Mouse (Mus musculus) limb, embryonic 11.5 days (tissue): Measurements from ENCODE around the gene Pla2g5. TPM values are rescaled to one million over a fixed set of nuclear protein-coding genes. Genes with fewer than 3 reads are reported as not detected.
"Not testable (repeated sequence)": the region's sequence is repeated elsewhere in the genome, so short reads cannot be mapped to it uniquely, and the experiment has no call there.

ENCODE experiments used
- ATAC-seq: fragments of 200-750 bp; cut with Nextera tagmentation; 2 replicates; pipeline ENCODE4 v1.8.0; 2017; ENCODE audit warnings: low read depth; ENCODE audit not compliant: insufficient number of reproducible peaks, low FRiP score, low TSS enrichment
- DNase-seq: peaks from one replicate; pipeline ENCODE4 v3.0.0-alpha.2; 2015; ENCODE audit warnings: low spot score
- H3K27ac ChIP-seq: fragments of 300-500 bp; sonication (generic); replicated peaks from 2 replicates; pipeline ENCODE4 v1.5.1; 2014; ENCODE audit warnings: low read depth, mild to moderate bottlenecking, low read length
- H3K27me3 ChIP-seq: fragments of 300-500 bp; sonication (generic); 2 replicates; pipeline ENCODE4 v1.6.1; 2014; ENCODE audit warnings: mild to moderate bottlenecking, low read length, mixed read lengths; ENCODE audit not compliant: control insufficient read depth, insufficient read depth
- H3K36me3 ChIP-seq: fragments of 300-500 bp; sonication (generic); 2 replicates; pipeline ENCODE4 v1.6.1; 2014; ENCODE audit warnings: mild to moderate bottlenecking, low read length, moderate library complexity, mixed read lengths; ENCODE audit not compliant: control insufficient read depth, insufficient read depth
- H3K4me1 ChIP-seq: fragments of 300-500 bp; sonication (generic); 2 replicates; pipeline ENCODE4 v1.6.1; 2014; ENCODE audit warnings: low read length, mixed read lengths; ENCODE audit not compliant: control insufficient read depth, insufficient read depth
- H3K4me2 ChIP-seq: fragments of 300-500 bp; sonication (generic); 2 replicates; pipeline ENCODE4 v1.6.1; 2014; ENCODE audit warnings: low read depth, mild to moderate bottlenecking, moderate library complexity; ENCODE audit not compliant: severe bottlenecking
- H3K4me3 ChIP-seq: fragments of 300-500 bp; sonication (generic); 2 replicates; pipeline ENCODE4 v1.5.1; 2014; ENCODE audit warnings: low read depth, low read length
- H3K9ac ChIP-seq: fragments of 300-500 bp; sonication (generic); 2 replicates; pipeline ENCODE4 v1.6.1; 2014; ENCODE audit warnings: mild to moderate bottlenecking, low read length
- H3K9me3 ChIP-seq: fragments of 300-500 bp; sonication (generic); 2 replicates; pipeline ENCODE4 v1.6.1; 2016; ENCODE audit warnings: low read length; ENCODE audit not compliant: control insufficient read depth
- WGBS: fragments of 180-500 bp; shearing (Covaris S2); extraction: QIAGEN DNeasy Blood & Tissue Kit; methylation state at CpG from one replicate; pipeline ENCODE4 v1.1.7; 2014; 5-methylcytosine and 5-hydroxymethylcytosine counted together
- polyA plus RNA-seq: library from polyadenylated mRNA; unstranded; fragments of >200 nt; fragmentation: Nextera tagmentation; extraction: Ambion mirVana; gene quantifications from 2 replicates; pipeline ENCODE4 v1.2.1, GENCODE M21; 2014

Gene Pla2g5
- polyA plus RNA-seq, result 0.12 TPM in 1 of 2 replicates, not detected in the other

DNA sequence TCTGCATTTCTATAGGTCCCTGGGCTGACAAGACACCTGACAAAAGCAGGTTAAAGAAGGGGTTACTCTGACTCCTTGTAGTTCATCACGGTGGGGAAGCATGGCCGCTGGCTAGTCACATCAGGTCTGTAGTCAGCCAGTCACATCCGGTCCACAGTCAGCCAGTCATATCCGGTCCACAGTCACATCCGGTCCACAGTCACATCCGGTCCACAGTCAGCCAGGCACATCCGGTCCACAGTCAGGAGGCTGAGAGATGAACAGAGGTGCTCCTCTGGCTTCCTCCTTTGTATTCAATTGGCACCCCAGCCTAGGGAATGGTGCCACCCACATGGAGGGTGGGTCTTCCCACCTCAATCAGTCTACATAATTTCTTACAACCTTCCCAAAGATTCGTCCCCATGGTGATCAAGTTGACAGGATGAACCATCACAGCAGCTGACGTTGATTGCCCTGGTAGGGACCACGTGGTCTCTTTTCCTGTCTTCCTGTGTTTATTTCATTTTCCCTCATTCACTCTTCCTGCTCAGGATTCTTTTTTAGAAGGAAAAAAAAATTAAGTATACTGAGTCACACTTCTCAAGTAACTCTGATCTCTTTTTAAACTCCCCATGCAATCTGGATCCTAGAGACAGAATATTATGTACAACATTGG lies at the start of gene Pla2g5:
TSS of gene Pla2g5 (minus strand) at position 139 of the 655 bp plus-strand sequence.
- Histone ChIP-seq H3K4me1 (0 out of 2 replicates have a peak, but pooled peaks cover 6% of the 10 kb centered on the region), H3K9me3 (no peaks in the 10 kb centered on the region), H3K36me3 (no peaks in the 10 kb centered on the region), H3K4me3 (no peak within 1 kb of the TSS), H3K27me3 (no peaks in the 10 kb centered on the region), H3K9ac (no peak within 1 kb of the TSS), H3K27ac (no peak within 1 kb of the TSS), H3K4me2 (no peak within 1 kb of the TSS)
- 80% methylated on average over 10 of the region's 10 CpGs for WGBS
- ATAC-seq (no peak), DNase-seq (no peak)

DNA sequence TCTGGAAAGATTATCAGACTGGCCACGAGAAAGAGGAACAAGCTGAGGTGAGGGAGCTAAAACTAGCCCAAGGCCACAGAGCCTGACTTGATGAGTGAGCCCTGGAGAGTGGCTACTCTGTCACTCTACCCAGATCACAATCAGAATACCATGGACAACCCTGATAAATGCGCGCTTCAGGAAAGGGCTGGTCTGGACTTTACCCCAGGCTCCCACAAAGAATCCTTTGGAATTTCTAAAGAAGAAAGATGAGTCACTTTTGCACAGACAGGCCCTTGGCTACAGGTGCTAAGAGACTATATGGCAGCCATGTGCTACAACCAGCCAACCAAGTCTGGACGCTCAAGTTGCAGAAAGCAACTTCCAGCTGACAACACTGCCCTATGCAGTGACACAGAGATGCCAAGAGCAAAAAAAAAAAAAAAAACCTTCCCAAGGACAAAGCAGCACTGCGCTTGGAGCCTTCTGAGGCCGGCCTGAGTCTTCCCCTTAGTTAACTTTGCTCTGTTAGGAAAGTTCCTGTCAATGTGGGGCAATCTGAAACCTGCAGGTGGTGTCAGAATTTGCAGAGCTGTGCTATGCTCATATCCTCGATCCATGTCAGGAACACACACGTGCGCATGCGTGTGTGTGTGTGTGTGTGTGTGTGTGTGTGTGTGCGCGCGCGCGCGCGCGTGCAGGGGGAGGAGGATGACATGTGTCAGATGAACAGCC lies 42.5 kb upstream of the Pla2g5 start:
- 96% methylated on average over 18 of the region's 18 CpGs for WGBS
- Histone ChIP-seq H3K27me3 (no peaks in the 10 kb centered on the region), H3K4me2 (no peak overlapping the region), H3K4me3 (no peak overlapping the region), H3K27ac (no peak overlapping the region), H3K4me1 (no peaks in the 10 kb centered on the region), H3K9ac (no peak overlapping the region), H3K9me3 (no peaks in the 10 kb centered on the region), H3K36me3 (peaks cover 14% of the 10 kb centered on the region; the same call in 1 of the 2 replicates)
- ATAC-seq (no peak), DNase-seq (no peak)

DNA sequence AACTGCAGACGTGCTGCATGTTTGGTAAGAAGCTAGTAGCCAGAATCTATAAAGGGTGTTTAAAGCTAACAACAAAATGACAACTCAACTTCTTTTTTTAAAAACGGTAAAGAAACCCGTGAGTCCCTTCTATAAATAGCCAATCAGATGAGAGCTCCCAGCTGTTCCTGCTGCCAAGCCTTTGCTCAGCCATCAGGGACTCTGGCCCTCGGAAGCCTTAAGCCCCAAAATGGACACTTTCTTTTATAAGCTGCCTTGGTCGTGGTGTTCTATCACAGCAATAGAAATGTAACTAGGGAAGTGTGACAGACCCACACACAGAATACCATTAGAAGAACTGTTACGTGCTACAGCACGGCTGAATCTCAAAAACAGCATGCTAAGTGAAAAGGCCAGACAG lies 36.1 kb upstream of the Pla2g5 start:
- Histone ChIP-seq H3K9ac (no peak overlapping the region), H3K27me3 (no peaks in the 10 kb centered on the region), H3K36me3 (peaks cover 10% of the 10 kb centered on the region; the same call in 1 of the 2 replicates), H3K4me1 (no peaks in the 10 kb centered on the region), H3K4me2 (no peak overlapping the region), H3K27ac (no peak overlapping the region), H3K9me3 (no peaks in the 10 kb centered on the region), H3K4me3 (no peak overlapping the region)
- ATAC-seq (no peak), DNase-seq (no peak)
- 85% methylated on average over 7 of the region's 7 CpGs for WGBS

DNA sequence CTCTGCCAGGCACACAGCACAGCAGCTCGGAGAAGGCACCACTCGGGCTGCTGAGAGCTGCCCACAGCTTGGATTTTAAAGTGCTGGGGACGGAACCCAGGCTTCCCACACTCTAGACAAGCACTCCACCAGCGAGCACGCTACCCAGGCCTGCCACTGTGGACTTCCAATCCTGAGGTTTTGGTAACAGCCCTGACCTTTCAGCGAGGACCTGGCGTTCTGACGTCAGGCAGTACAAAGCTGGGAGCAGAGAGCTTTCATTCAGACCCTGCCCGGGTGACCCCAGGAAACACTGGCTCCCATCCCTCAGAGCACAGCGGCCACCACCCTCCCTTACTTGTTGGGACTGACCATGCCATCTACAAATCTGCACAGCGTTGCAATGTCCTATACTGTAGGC lies 30.5 kb upstream of the Pla2g5 start:
- not testable (repeated sequence) for H3K36me3 ChIP-seq

DNA sequence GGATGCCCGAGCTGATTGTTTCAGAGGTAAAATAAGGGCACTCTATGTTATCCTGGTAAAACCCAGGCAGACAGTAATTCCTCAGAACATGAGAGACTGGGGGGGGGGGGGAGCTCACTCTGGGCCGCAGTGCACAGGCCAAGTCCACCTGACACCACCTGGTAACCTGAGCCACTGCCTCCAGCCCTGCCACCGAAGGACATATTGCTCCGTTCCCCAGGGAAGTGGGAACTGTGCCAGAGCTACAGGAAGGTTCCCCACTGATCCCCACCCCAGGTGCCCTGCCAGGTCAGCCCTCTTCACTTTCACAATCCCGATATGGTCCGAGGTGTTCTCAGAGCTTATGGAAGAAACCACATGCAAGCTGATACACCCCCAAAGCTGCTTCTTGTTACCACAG lies 29.4 kb upstream of the Pla2g5 start:
- H3K9me3 ChIP-seq, result no peaks in the 10 kb centered on the region
- no peak overlapping the region for H3K9ac ChIP-seq
- H3K4me3 ChIP-seq, result no peak overlapping the region
- no peak overlapping the region for H3K4me2 ChIP-seq
- peaks cover 8% of the 10 kb centered on the region; the same call in 1 of the 2 replicates for H3K36me3 ChIP-seq
- H3K4me1 ChIP-seq, result no peaks in the 10 kb centered on the region
- no peak overlapping the region for H3K27ac ChIP-seq
- no peak for ATAC-seq
- no peak for DNase-seq
- H3K27me3 ChIP-seq, result no peaks in the 10 kb centered on the region
- 76% methylated on average over 6 of the region's 6 CpGs for WGBS

More for the DNA sequence above, 30.5 kb upstream of the Pla2g5 start:
- not testable (repeated sequence) for H3K4me1 ChIP-seq, ATAC-seq, H3K4me3 ChIP-seq, DNase-seq, H3K4me2 ChIP-seq, H3K27me3 ChIP-seq, H3K9ac ChIP-seq, H3K27ac ChIP-seq, H3K9me3 ChIP-seq
- WGBS, result 90% methylated on average over 11 of the region's 11 CpGs

DNA sequence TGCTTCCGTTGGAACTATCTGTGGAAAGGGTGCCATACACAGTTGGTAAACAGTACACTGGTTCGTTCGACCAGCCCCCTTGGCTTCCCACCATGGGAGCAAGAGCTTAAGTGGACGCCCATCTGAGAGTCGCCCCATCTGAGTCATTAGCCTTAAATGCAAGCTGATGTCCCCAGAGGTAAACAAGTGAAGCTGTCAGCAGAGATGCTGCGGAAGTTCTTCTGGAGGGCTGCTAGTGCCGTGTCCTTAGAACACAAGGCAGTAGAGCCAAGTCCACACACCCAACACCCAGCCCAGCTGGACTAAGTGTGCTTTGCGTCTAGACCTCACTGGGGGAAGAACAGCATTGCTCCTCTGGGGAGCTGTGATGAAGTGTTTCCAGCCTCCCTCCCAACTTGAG lies 26.4 kb upstream of the Pla2g5 start:
- WGBS, result 82% methylated on average over 8 of the region's 8 CpGs

DNA sequence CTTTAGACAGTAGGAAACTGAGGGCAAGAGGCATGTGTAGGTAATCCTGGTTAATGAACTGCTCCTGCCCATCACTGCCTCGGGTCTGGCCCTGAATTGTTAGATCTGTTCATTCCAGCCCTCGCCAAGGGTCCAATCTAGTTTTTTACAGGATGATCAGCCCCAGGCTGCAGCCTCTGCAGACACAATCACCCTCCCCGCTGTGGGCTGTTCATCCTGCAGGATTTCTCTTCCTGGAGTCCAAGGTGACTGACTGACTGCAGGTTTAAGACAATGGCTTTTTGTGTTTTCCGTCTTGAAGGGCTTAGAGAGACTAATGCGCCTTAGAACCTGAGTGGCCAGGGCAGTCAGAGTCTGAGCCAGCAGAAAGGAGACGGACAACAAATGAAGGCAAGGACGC lies 25.9 kb upstream of the Pla2g5 start:
- H3K4me3 ChIP-seq, result no peak overlapping the region
- H3K4me1 ChIP-seq, result no peaks in the 10 kb centered on the region
- no peaks in the 10 kb centered on the region for H3K9me3 ChIP-seq
- H3K4me2 ChIP-seq, result no peak overlapping the region
- H3K9ac ChIP-seq, result no peak overlapping the region
- H3K27me3 ChIP-seq, result no peaks in the 10 kb centered on the region
- WGBS, result 72% methylated on average over 7 of the region's 7 CpGs
- H3K36me3 ChIP-seq, result no peaks in the 10 kb centered on the region; the same call in 1 of the 2 replicates
- no peak overlapping the region for H3K27ac ChIP-seq
- DNase-seq, result no peak
- no peak for ATAC-seq

More for the DNA sequence above, 26.4 kb upstream of the Pla2g5 start:
- Histone ChIP-seq H3K4me3 (no peak overlapping the region), H3K36me3 (peaks cover 3% of the 10 kb centered on the region; the same call in 1 of the 2 replicates), H3K4me2 (no peak overlapping the region), H3K27ac (no peak overlapping the region), H3K9ac (no peak overlapping the region), H3K27me3 (no peaks in the 10 kb centered on the region), H3K4me1 (no peaks in the 10 kb centered on the region), H3K9me3 (no peaks in the 10 kb centered on the region)
- DNase-seq (no peak), ATAC-seq (no peak)

DNA sequence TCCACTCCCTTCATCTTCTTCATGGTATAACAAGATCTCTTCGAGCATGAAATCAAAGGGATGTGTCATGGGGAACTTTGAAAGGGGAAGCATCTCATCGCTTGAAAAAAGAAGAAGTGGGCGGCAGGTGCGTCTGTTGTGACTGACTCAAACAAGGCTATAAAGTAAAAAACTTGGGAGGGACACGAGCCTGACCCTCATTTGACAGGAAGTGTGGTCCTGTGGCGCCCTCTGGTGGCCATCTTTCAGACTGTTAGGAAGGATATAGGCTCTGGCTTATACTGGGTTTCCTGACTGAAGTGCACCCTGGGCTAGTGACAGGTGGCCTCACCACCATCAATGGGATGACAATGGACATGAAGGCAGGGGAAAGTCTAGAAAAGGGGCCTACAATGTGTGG lies 21.0 kb upstream of the Pla2g5 start:
- no peaks in the 10 kb centered on the region for H3K27me3 ChIP-seq
- H3K4me3 ChIP-seq, result no peak overlapping the region
- WGBS, result 16% methylated on average over 6 of the region's 6 CpGs
- H3K4me2 ChIP-seq, result no peak overlapping the region
- DNase-seq (peak; percentile 91), ATAC-seq (no peak)
- H3K9me3 ChIP-seq, result no peaks in the 10 kb centered on the region
- peaks cover 3% of the 10 kb centered on the region; the same call in 1 of the 2 replicates for H3K4me1 ChIP-seq
- H3K27ac ChIP-seq, result no peak overlapping the region
- no peaks in the 10 kb centered on the region for H3K36me3 ChIP-seq
- no peak overlapping the region for H3K9ac ChIP-seq
